Mouse (Mus musculus): ENCODE measurements at regions not wholly inside any gene's neighbourhood (a gene's known extent, or its start where the extent isn't known, plus 50 kb on each side); places are given as distances from the start of the nearest gene placed in this dataset.

DNA sequence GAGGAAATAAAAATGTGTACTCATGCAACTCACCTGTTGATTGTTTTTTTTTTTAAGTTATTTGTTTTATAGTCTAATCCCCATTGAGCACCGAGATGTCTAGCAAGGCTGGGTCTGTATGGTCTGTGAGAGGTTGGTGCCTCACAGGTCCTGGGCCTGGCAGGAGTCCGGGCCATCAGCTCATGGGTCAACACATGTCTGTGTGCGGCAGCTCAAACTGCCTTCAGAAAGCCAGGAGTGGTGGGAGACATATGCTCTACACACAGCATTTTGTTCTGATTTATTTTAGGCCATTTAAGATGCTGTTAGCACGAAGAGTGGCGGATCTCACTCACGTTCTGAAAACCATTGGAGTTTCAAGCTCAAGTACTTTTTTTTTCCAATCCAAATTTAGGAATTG, 74.6 kb upstream of the Wnt7b start:
- Histone ChIP-seq H3K9ac (ENCODE audit: low read depth, low read length) (no peak overlapping the region), H3K27ac (ENCODE audit: low read depth, low read length) (no peak overlapping the region), H3K4me1 (replicated peaks; ENCODE audit: control insufficient read depth, insufficient read depth, low read length) (peaks cover 6% of the 10 kb centered on the region), H3K4me2 (replicated peaks; ENCODE audit: low read depth, low read length) (no peak overlapping the region), H3K27me3 (ENCODE audit: control insufficient read depth, insufficient read depth, low read length) (peaks cover 90% of the 10 kb centered on the region), H3K36me3 (ENCODE audit: control insufficient read depth, insufficient read depth, low read length) (no peaks in the 10 kb centered on the region), H3K9me3 (ENCODE audit: control insufficient read depth, low read length) (no peaks in the 10 kb centered on the region), H3K4me3 (ENCODE audit: low read depth, low read length) (no peak overlapping the region)
- ATAC-seq (ENCODE audit: low FRiP score) (no peak), DNase-seq (ENCODE audit: low spot score) (no peak)
- WGBS: 83% methylated on average over 6 of the region's 6 CpGs

- Histone ChIP-seq H3K36me3 (ENCODE audit: control insufficient read depth, insufficient read depth, low read length) (no peaks in the 10 kb centered on the region), H3K9ac (ENCODE audit: low read depth, low read length) (no peak overlapping the region), H3K27ac (ENCODE audit: low read depth, low read length) (no peak overlapping the region), H3K4me2 (replicated peaks; ENCODE audit: low read depth, low read length) (no peak overlapping the region), H3K27me3 (ENCODE audit: control insufficient read depth, insufficient read depth, low read length) (peaks cover 90% of the 10 kb centered on the region), H3K9me3 (ENCODE audit: control insufficient read depth, low read length) (no peaks in the 10 kb centered on the region), H3K4me3 (ENCODE audit: low read depth, low read length) (no peak overlapping the region), H3K4me1 (replicated peaks; ENCODE audit: control insufficient read depth, insufficient read depth, low read length) (peaks cover 6% of the 10 kb centered on the region)
- no peak for DNase-seq (ENCODE audit: low spot score)
- 68% methylated on average over 8 of the region's 8 CpGs for WGBS
- no peak for ATAC-seq (ENCODE audit: low FRiP score)
Measured at GRCm38 (mm10) chr15:85657441-85657989, 75.2 kb upstream of the Wnt7b start.

DNA sequence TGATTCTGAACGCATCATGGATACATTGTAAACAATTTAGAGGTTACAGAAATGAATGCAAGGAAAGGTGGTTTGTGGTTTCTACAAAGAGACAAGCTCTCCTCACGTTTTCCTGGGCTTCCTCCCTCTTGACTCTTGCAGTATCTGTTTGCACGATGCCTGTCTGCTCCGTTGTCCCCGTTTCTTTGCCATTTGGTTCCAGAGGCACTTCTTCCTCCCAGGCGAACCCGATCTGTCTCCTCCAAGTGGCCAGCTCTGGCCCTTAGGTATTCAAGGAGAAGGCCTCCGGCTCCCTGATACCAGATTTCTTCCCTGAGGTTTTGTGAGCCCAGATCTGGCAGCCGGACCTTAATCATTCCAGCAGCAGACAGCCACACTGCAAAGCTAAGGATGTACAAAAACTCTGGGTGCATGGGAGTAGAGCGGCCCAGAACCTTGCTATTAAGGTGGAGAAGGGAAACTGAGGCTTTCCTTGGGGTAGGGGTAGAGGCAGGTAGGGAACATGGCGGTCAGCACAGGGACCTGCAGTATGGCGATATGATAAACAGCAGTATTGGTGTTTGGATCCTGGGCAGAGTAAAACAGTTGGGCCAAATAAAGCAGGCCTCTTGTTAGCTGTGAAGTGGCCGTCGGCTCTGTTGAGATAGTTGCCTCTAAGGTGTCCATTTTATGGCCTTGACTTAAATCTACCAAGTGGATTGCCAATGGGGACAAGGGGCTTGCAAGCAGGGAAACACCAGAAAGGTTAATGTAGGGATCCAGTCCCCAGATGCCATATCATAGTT, 76.0 kb upstream of the Wnt7b start:
- Histone ChIP-seq H3K27me3 (ENCODE audit: control insufficient read depth, insufficient read depth, low read length) (peaks cover 92% of the 10 kb centered on the region), H3K36me3 (ENCODE audit: control insufficient read depth, insufficient read depth, low read length) (no peaks in the 10 kb centered on the region), H3K4me1 (replicated peaks; ENCODE audit: control insufficient read depth, insufficient read depth, low read length) (peaks cover 5% of the 10 kb centered on the region), H3K27ac (ENCODE audit: low read depth, low read length) (no peak overlapping the region), H3K9me3 (ENCODE audit: control insufficient read depth, low read length) (no peaks in the 10 kb centered on the region), H3K9ac (ENCODE audit: low read depth, low read length) (no peak overlapping the region), H3K4me3 (ENCODE audit: low read depth, low read length) (no peak overlapping the region), H3K4me2 (replicated peaks; ENCODE audit: low read depth, low read length) (no peak overlapping the region)
- 82% methylated on average over 14 of the region's 14 CpGs for WGBS
- ATAC-seq (ENCODE audit: low FRiP score) (no peak), DNase-seq (ENCODE audit: low spot score) (no peak)

DNA sequence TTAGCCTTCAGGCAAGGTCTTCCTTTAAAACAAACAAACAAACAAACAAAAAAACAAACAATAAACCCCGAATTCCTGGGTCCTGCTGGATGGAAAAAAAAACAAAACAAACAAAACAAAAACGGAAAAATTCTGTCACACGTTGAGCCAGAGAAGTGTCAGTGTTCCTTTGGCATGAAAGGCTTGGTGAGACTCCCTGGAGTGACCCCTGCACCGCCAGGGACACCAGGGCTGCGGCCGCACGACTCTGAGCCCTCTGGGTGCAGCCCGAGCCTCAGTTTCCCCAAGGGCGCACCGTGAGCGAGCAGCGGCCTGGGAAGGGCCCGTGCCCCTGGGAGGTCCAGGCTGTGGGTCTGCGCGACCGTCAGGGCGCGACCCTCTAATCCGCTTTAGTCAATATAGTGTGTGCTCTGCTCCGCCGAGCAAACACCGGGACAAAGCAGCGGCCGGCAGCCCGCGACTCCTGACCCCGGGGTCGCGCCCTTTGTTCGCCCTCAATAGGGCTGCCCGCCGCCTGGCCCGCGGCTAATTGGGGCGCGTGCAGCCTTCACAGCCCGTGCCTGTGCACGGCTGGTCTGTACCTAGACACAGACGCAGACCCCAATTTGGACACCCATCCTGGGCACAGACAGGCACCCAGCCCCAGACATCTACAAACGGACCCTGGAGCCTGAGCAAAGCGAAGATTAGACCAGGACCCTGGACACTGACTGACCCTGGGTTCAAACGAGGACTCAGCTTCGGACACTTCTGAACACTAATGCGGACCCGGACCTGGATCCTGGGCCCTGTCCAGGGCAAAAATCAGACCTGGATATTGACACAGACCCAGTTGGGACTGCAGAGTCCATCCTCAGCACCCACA, 74.0 kb upstream of the Ppara start:
- no peaks in the 10 kb centered on the region for H3K36me3 ChIP-seq (ENCODE audit: control insufficient read depth, insufficient read depth, low read length)
- H3K27me3 ChIP-seq (ENCODE audit: control insufficient read depth, insufficient read depth, low read length): peaks cover 89% of the 10 kb centered on the region
- no peak overlapping the region for H3K4me3 ChIP-seq (ENCODE audit: low read depth, low read length)
- DNase-seq (ENCODE audit: low spot score) (peak; percentile 52), ATAC-seq (ENCODE audit: low FRiP score) (no peak)
- H3K4me1 ChIP-seq (replicated peaks; ENCODE audit: control insufficient read depth, insufficient read depth, low read length): peaks cover 3% of the 10 kb centered on the region
- no peaks in the 10 kb centered on the region for H3K9me3 ChIP-seq (ENCODE audit: control insufficient read depth, low read length)
- 7% methylated on average over 45 of the region's 45 CpGs for WGBS
- H3K4me2 ChIP-seq (replicated peaks; ENCODE audit: low read depth, low read length): 0 out of 2 replicates have a peak overlapping the region, but pooled peaks have one; percentile 4
- no peak overlapping the region for H3K27ac ChIP-seq (ENCODE audit: low read depth, low read length)
- H3K9ac ChIP-seq (ENCODE audit: low read depth, low read length): no peak overlapping the region

GRCm38 (mm10) chr15:85661393-85661690, 73.4 kb upstream of the Ppara start:
- 70% methylated on average over 2 of the region's 2 CpGs for WGBS
- Histone ChIP-seq H3K4me3 (ENCODE audit: low read depth, low read length) (no peak overlapping the region), H3K9me3 (ENCODE audit: control insufficient read depth, low read length) (no peaks in the 10 kb centered on the region), H3K4me2 (replicated peaks; ENCODE audit: low read depth, low read length) (no peak overlapping the region), H3K36me3 (ENCODE audit: control insufficient read depth, insufficient read depth, low read length) (no peaks in the 10 kb centered on the region), H3K27ac (ENCODE audit: low read depth, low read length) (no peak overlapping the region), H3K9ac (ENCODE audit: low read depth, low read length) (no peak overlapping the region), H3K27me3 (ENCODE audit: control insufficient read depth, insufficient read depth, low read length) (peaks cover 84% of the 10 kb centered on the region), H3K4me1 (replicated peaks; ENCODE audit: control insufficient read depth, insufficient read depth, low read length) (peaks cover 3% of the 10 kb centered on the region)
- ATAC-seq (ENCODE audit: low FRiP score) (no peak), DNase-seq (ENCODE audit: low spot score) (no peak)

- H3K27me3 ChIP-seq (ENCODE audit: control insufficient read depth, insufficient read depth, low read length): peaks cover 85% of the 10 kb centered on the region
- DNase-seq (ENCODE audit: low spot score): no peak
- ATAC-seq (ENCODE audit: low FRiP score): no peak
- no peak overlapping the region for H3K4me2 ChIP-seq (replicated peaks; ENCODE audit: low read depth, low read length)
- no peak overlapping the region for H3K9ac ChIP-seq (ENCODE audit: low read depth, low read length)
- H3K27ac ChIP-seq (ENCODE audit: low read depth, low read length): no peak overlapping the region
- no peaks in the 10 kb centered on the region for H3K36me3 ChIP-seq (ENCODE audit: control insufficient read depth, insufficient read depth, low read length)
- H3K4me3 ChIP-seq (ENCODE audit: low read depth, low read length): no peak overlapping the region
- peaks cover 3% of the 10 kb centered on the region for H3K4me1 ChIP-seq (replicated peaks; ENCODE audit: control insufficient read depth, insufficient read depth, low read length)
- H3K9me3 ChIP-seq (ENCODE audit: control insufficient read depth, low read length): no peaks in the 10 kb centered on the region
- WGBS: 90% methylated on average over 5 of the region's 5 CpGs
Measured at GRCm38 (mm10) chr15:85661771-85662170, 73.0 kb upstream of the Ppara start.

DNA sequence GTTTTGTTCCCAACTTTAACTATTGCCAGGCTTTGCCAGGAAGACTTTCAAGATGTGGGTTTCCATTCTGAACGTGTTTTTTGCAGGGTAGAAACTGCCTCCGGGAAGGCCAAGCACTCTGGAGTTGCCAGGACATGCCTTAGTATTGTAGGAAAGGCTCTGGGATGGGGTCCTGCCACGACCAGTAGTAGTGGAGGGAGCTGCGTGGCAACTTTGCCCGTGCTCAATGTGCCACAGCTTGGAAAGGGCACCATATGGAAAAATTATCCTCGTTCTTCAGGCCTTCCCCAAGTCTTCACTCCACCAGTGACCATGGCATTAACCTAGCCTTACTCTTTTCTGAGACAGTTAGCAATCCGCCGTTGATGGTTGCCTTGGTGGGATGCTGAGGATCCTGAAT, 72.5 kb upstream of the Ppara start:
- 83% methylated on average over 8 of the region's 8 CpGs for WGBS
- no peak for ATAC-seq (ENCODE audit: low FRiP score)
- H3K36me3 ChIP-seq (ENCODE audit: control insufficient read depth, insufficient read depth, low read length): no peaks in the 10 kb centered on the region

GRCm38 (mm10) chr15:85662673-85663072, 72.1 kb upstream of the Ppara start:
- no peak overlapping the region for H3K4me2 ChIP-seq (replicated peaks; ENCODE audit: low read depth, low read length)
- peaks cover 3% of the 10 kb centered on the region for H3K4me1 ChIP-seq (replicated peaks; ENCODE audit: control insufficient read depth, insufficient read depth, low read length)
- DNase-seq (ENCODE audit: low spot score) (no peak), ATAC-seq (ENCODE audit: low FRiP score) (no peak)
- H3K9me3 ChIP-seq (ENCODE audit: control insufficient read depth, low read length): no peaks in the 10 kb centered on the region
- 89% methylated on average over 4 of the region's 4 CpGs for WGBS
- H3K27me3 ChIP-seq (ENCODE audit: control insufficient read depth, insufficient read depth, low read length): peaks cover 81% of the 10 kb centered on the region
- no peak overlapping the region for H3K9ac ChIP-seq (ENCODE audit: low read depth, low read length)
- H3K4me3 ChIP-seq (ENCODE audit: low read depth, low read length): no peak overlapping the region
- H3K36me3 ChIP-seq (ENCODE audit: control insufficient read depth, insufficient read depth, low read length): no peaks in the 10 kb centered on the region
- no peak overlapping the region for H3K27ac ChIP-seq (ENCODE audit: low read depth, low read length)

More for the DNA sequence above, 72.5 kb upstream of the Ppara start:
- H3K4me1 ChIP-seq (replicated peaks; ENCODE audit: control insufficient read depth, insufficient read depth, low read length): peaks cover 3% of the 10 kb centered on the region
- no peak overlapping the region for H3K4me3 ChIP-seq (ENCODE audit: low read depth, low read length)
- H3K27me3 ChIP-seq (ENCODE audit: control insufficient read depth, insufficient read depth, low read length): peaks cover 81% of the 10 kb centered on the region
- H3K9me3 ChIP-seq (ENCODE audit: control insufficient read depth, low read length): no peaks in the 10 kb centered on the region
- no peak overlapping the region for H3K4me2 ChIP-seq (replicated peaks; ENCODE audit: low read depth, low read length)
- no peak for DNase-seq (ENCODE audit: low spot score)
- no peak overlapping the region for H3K27ac ChIP-seq (ENCODE audit: low read depth, low read length)
- no peak overlapping the region for H3K9ac ChIP-seq (ENCODE audit: low read depth, low read length)
